Mouse (Mus musculus) stomach, embryonic 16.5 days (tissue): ENCODE results near the gene Pex7. TPM values are rescaled to one million over a fixed set of nuclear protein-coding genes. Genes with fewer than 3 reads are reported as not detected.
A peak's percentile ranks its signal among the peaks of the same experiment; 100 is the strongest.

ENCODE experiments used
- ATAC-seq: fragments of 200-750 bp; cut with Nextera tagmentation; 2 replicates; pipeline ENCODE4 v1.8.0; 2017; ENCODE audit warnings: moderate number of reproducible peaks, moderate TSS enrichment; ENCODE audit not compliant: insufficient read depth, low FRiP score
- H3K27ac ChIP-seq: fragments of 300-500 bp; sonication (generic); 2 replicates; pipeline ENCODE4 v1.5.1; 2014; ENCODE audit warnings: low read length
- H3K27me3 ChIP-seq: fragments of 300-500 bp; sonication (generic); 2 replicates; pipeline ENCODE4 v1.6.1; 2014; ENCODE audit warnings: low read length, control low read depth, mixed read lengths; ENCODE audit not compliant: control insufficient read depth, insufficient read depth
- H3K36me3 ChIP-seq: fragments of 300-500 bp; sonication (generic); 2 replicates; pipeline ENCODE4 v1.6.1; 2014; ENCODE audit warnings: low read length; ENCODE audit not compliant: control insufficient read depth, insufficient read depth
- H3K4me1 ChIP-seq: fragments of 300-500 bp; sonication (generic); 2 replicates; pipeline ENCODE4 v1.6.1; 2014; ENCODE audit warnings: low read length, control low read depth, mixed read lengths; ENCODE audit not compliant: control insufficient read depth, insufficient read depth
- H3K4me2 ChIP-seq: fragments of 300-500 bp; sonication (generic); 2 replicates; pipeline ENCODE4 v1.6.1; 2014; ENCODE audit warnings: low read depth, low read length, mixed read lengths
- H3K4me3 ChIP-seq: fragments of 300-500 bp; sonication (generic); replicated peaks from 2 replicates; pipeline ENCODE4 v1.5.1; 2014; ENCODE audit warnings: mild to moderate bottlenecking, low read length
- H3K9ac ChIP-seq: fragments of 300-500 bp; sonication (generic); 2 replicates; pipeline ENCODE4 v1.6.1; 2014; ENCODE audit warnings: low read length
- H3K9me3 ChIP-seq: fragments of 300-500 bp; sonication (generic); replicated peaks from 2 replicates; pipeline ENCODE4 v1.6.1; 2016; ENCODE audit warnings: low read length, control low read depth; ENCODE audit not compliant: control insufficient read depth
- WGBS: fragments of 180-500 bp; shearing (Covaris S2); extraction: QIAGEN DNeasy Blood & Tissue Kit; methylation state at CpG from one replicate; pipeline ENCODE4 v1.1.7; 2014; 5-methylcytosine and 5-hydroxymethylcytosine counted together
- polyA plus RNA-seq: library from polyadenylated mRNA; unstranded; fragments of >200 nt; fragmentation: Nextera tagmentation; extraction: Ambion mirVana; gene quantifications from 2 replicates; pipeline ENCODE4 v1.2.1, GENCODE M21; 2015

Gene Pex7
- polyA plus RNA-seq, result 41.3 and 42.7 TPM in 2 replicates

DNA sequence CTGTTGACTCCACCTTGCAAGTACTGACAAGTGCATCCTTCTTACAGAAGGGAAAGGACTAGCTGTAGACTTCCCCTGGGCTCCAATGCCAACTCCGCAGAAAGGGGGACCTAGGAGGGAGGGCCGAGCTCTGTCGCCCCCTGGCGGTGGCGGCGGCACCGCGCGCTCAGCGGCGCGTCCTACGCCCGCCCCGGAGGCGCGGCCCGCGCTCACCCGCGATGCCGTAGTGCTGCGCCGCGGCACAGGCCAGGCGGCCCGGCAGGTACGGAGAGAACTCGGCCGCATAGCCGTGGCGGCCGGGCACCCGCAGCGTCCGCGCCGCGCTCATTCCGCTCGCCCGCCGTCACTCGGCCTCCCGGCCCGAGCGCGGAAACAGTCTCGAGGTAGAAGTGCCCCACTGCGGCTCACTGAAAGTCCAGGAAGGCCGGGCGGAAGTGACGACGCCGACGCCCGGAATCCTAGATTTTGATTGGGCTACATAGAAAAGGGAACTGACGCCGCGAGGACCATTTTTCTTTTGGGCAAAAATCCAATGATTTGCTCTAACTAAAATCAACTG, at the start of gene Pex7:
Pex7 (minus strand) TSS at position 444 of the 559 bp plus-strand sequence.
- Histone ChIP-seq H3K4me1 (no peaks in the 10 kb centered on the region), H3K4me2 (peak within 1 kb of the TSS; percentile 44), H3K27me3 (no peaks in the 10 kb centered on the region), H3K4me3 (peak within 1 kb of the TSS; percentile 60), H3K9me3 (no peaks in the 10 kb centered on the region), H3K27ac (peak within 1 kb of the TSS; percentile 96), H3K9ac (peak within 1 kb of the TSS; percentile 86), H3K36me3 (no peaks in the 10 kb centered on the region)
- ATAC-seq, result peak; percentile 95
- under 1% methylated on average over 60 of the region's 60 CpGs for WGBS

DNA sequence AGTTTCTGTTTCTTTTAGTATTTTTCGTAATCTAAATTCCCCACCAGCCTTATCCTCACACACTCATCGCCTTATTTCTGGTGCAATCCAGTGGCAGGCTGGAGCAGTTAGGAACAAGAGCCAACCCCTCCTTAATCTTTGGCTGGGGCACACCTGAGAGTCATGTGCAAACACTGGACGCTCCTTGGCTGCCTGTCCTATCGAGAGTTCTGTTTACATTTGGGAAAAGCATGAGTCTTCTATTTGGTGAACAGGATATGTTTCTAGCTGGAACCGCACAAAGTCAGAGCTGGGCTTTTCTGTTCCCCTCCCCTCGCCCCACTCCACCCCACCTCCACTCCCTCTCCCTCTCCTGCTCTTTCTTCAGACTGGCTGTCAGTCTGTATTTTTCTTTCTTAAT, 49.3 kb upstream of the Pex7 start:
- Histone ChIP-seq H3K27me3 (no peaks in the 10 kb centered on the region), H3K4me2 (peak overlapping the region; percentile 34), H3K4me3 (no peak overlapping the region), H3K4me1 (peaks cover 41% of the 10 kb centered on the region), H3K27ac (peak overlapping the region; percentile 87), H3K9me3 (no peaks in the 10 kb centered on the region), H3K36me3 (no peaks in the 10 kb centered on the region), H3K9ac (peak overlapping the region; percentile 39; the same call in 1 of the 2 replicates)
- WGBS, result 28% methylated on average over 6 of the region's 6 CpGs
- peak; percentile 92 for ATAC-seq

DNA sequence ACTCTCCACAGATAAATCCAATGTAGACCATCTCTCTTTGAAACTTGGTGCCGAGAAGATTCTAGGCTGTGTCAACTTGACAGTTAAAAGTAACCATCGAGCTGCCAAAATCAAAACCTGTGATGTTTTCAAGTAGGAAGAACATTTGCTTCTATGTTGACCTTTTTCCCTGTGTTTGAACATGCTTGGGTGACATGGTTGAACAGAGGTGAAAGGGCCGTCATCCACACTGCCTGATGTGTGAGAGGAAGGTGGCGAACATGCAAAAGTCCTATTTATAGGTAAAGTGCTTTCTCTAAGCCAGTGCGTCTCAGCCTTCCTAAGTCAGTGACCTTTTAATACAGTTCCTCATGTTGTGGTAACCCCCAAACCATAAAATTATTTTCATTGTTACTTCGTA, 48.3 kb upstream of the Pex7 start:
- ATAC-seq, result no peak
- H3K27ac ChIP-seq, result peak overlapping the region; percentile 76
- no peak overlapping the region for H3K4me2 ChIP-seq
- H3K4me3 ChIP-seq, result no peak overlapping the region
- no peaks in the 10 kb centered on the region for H3K9me3 ChIP-seq
- WGBS, result 76% methylated on average over 6 of the region's 6 CpGs
- H3K9ac ChIP-seq, result no peak overlapping the region
- peaks cover 41% of the 10 kb centered on the region for H3K4me1 ChIP-seq
- H3K27me3 ChIP-seq, result no peaks in the 10 kb centered on the region
- no peaks in the 10 kb centered on the region for H3K36me3 ChIP-seq

DNA sequence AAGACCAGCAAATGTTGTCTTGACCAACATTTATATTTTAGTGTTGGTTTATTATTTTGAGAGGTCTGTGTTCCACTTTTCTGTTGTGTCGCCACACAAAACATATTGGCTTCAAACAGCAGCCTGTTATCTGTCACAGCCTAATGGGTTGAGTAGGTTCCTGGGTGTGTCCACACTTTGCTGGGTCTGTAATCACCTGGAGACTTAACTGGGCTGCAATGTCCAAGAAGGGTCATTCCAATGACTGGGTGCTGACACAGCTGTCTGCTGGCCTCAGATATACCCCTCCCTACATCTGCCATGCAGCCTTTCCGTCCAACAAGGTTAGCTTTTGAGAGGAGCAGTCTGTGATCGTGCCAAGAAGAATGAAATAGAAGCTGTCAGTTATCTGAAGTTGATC, 47.1 kb upstream of the Pex7 start:
- Histone ChIP-seq H3K27ac (no peak overlapping the region), H3K4me2 (no peak overlapping the region), H3K9ac (no peak overlapping the region), H3K4me1 (peaks cover 41% of the 10 kb centered on the region), H3K27me3 (no peaks in the 10 kb centered on the region), H3K4me3 (no peak overlapping the region), H3K9me3 (no peaks in the 10 kb centered on the region), H3K36me3 (no peaks in the 10 kb centered on the region)
- 75% methylated on average over 3 of the region's 3 CpGs for WGBS
- no peak for ATAC-seq

DNA sequence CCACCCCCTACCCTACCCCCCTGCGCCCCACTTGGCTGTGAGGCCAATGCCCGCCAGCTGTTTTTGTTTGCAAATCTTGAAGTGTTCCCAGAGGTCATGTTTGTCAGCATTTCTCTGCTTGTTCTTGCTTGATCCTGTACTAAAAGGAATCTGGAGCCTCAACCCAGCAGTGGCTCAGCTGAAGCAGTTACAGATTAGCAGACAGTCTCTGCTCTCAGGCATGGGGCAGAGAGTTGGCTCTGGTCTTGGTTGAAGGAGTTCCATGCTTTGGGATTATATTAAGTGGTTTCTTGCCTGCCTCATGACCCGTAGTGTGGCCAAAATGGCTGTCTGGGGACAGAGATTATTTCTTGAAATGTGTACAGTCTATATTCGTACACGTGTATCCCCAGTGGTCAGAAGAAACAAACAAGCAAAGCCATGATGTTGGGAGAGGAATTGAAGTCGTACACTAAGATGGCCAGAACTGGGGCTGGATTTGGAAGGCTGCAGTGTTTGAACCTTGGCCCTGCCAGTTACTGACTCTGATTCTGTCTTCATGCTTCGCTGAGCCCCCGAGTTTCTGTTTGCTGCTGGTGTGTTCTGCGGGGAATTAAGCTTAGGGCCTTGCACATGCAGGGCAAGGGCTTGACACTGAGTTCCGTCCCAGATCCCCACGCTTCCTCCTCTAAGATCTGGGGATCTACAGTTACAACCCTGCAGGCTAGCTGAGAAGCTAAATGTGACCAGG, 45.7 kb upstream of the Pex7 start:
- Histone ChIP-seq H3K4me1 (peaks cover 41% of the 10 kb centered on the region), H3K4me2 (no peak overlapping the region), H3K27me3 (no peaks in the 10 kb centered on the region), H3K4me3 (no peak overlapping the region), H3K9ac (no peak overlapping the region), H3K36me3 (no peaks in the 10 kb centered on the region), H3K9me3 (no peaks in the 10 kb centered on the region), H3K27ac (peak overlapping the region; percentile 60)
- ATAC-seq, result no peak
- WGBS, result 74% methylated on average over 11 of the region's 11 CpGs

DNA sequence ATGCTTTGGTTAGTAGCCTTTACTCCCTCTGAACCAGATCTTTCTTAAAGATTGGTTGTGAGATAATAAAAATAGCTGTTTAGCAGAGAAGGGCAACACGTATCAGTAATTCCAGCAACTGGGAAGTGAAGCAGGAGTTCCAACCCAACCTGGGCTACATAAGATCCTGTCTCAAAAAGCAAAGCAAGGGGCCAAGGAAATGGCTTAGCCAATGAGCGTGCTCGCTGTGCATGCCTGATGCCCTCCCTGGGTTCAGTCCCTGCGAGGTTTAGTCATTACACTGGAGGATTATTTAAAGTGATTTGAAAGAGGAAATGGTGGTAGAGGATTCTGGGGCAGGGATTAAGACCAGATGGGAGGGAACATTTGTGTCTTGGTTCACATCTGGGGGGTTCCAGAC, 41.6 kb upstream of the Pex7 start:
- Histone ChIP-seq H3K9me3 (no peaks in the 10 kb centered on the region), H3K27me3 (no peaks in the 10 kb centered on the region), H3K4me3 (no peak overlapping the region), H3K4me2 (no peak overlapping the region), H3K4me1 (peaks cover 17% of the 10 kb centered on the region), H3K27ac (no peak overlapping the region), H3K9ac (no peak overlapping the region), H3K36me3 (no peaks in the 10 kb centered on the region)
- ATAC-seq, result no peak
- WGBS, result 84% methylated on average over 4 of the region's 4 CpGs

DNA sequence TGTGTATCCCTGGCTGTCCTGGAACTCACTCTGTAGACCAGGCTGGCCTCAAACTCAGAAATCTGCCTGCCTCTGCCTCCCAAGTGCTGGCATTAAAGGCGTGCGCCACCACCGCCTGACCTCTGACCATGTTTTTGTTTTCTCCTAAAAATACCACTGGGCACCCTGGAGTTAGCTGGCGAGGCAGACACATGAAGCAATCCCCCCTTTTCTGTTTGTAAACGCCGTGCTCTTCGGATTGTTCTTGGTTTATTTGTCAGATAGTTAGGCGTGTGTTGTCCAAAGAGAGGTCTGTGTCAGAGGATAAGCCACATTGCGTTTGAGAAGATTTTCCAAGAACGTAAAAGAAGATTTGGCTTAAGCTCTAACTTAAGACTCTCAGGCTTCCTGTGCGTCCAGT, 40.9 kb upstream of the Pex7 start:
- Histone ChIP-seq H3K9me3 (no peaks in the 10 kb centered on the region), H3K4me1 (peaks cover 12% of the 10 kb centered on the region), H3K36me3 (no peaks in the 10 kb centered on the region), H3K9ac (no peak overlapping the region), H3K27me3 (no peaks in the 10 kb centered on the region), H3K27ac (no peak overlapping the region), H3K4me3 (no peak overlapping the region), H3K4me2 (no peak overlapping the region)
- 88% methylated on average over 11 of the region's 11 CpGs for WGBS
- no peak for ATAC-seq

DNA sequence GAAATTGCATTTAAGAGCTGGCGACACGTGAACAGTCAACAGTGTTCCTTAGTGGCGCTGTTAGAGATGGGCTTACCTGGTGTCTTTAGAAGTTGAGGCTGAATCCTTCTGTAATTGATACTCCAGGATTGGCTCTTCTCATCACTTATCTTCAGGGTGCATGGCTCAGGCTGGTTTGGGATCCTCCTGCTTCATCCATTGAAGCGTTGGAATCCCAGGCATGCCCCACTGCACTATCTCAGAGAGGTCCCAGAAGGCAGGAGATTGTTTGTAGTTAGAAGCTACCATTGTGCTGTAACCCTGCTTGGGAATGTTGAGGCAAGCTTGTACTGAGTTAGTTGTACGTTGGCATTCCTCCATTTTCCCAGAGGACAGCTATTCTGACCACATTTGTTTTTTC, 40.4 kb upstream of the Pex7 start:
- H3K27me3 ChIP-seq, result no peaks in the 10 kb centered on the region
- no peak overlapping the region for H3K4me3 ChIP-seq
- ATAC-seq, result no peak
- peaks cover 8% of the 10 kb centered on the region for H3K4me1 ChIP-seq
- no peaks in the 10 kb centered on the region for H3K36me3 ChIP-seq
- 89% methylated on average over 5 of the region's 5 CpGs for WGBS
- no peak overlapping the region for H3K9ac ChIP-seq
- H3K27ac ChIP-seq, result no peak overlapping the region
- no peaks in the 10 kb centered on the region for H3K9me3 ChIP-seq
- no peak overlapping the region for H3K4me2 ChIP-seq

DNA sequence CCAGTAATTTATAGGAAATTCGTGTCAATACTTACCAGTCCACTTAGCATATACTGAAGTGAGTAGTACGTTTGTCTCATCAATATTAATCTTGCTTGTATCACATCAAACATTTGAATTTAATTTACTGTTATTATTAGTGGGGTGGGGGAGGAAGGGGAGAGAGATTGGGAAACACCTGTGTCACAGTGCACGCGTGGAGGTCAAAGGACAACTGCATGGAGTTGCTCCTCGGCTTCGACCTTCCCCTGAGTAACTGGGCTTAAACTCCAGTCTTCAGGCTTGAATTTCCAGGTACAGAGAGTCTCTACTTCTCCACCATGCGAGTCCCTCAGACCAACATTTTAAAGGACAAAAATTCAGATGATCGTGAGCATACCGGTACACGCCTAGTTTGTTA, 40.0 kb upstream of the Pex7 start:
- H3K4me2 ChIP-seq, result no peak overlapping the region
- peaks cover 6% of the 10 kb centered on the region for H3K4me1 ChIP-seq
- H3K9me3 ChIP-seq, result no peaks in the 10 kb centered on the region
- H3K36me3 ChIP-seq, result no peaks in the 10 kb centered on the region
- H3K27ac ChIP-seq, result no peak overlapping the region
- no peaks in the 10 kb centered on the region for H3K27me3 ChIP-seq
- 91% methylated on average over 10 of the region's 10 CpGs for WGBS
- no peak overlapping the region for H3K4me3 ChIP-seq
- ATAC-seq, result no peak
- H3K9ac ChIP-seq, result no peak overlapping the region
